Mouse (Mus musculus): ENCODE results near the gene Dhx40. TPM values are rescaled to one million over a fixed set of nuclear protein-coding genes. Genes with fewer than 3 reads are reported as not detected.
A peak's percentile ranks its signal among the peaks of the same experiment; 100 is the strongest.
"Not testable (repeated sequence)": the region's sequence is repeated elsewhere in the genome, so short reads cannot be mapped to it uniquely, and the experiment has no call there.

Gene Dhx40
- total RNA-seq, 2 experiments from 2014 or later = 20.9 to 21.3 TPM

- DNase-seq (ENCODE audit: extremely low spot score in 1 of 2, low spot score in 2 of 2) = peak; percentile 98 to 99
- intact Hi-C loops (cut with DNase I) = no loop called here
Measured at GRCm38 (mm10) chr11:86757480-86758371, 49.8 kb downstream of the Dhx40 start, which contains the start of gene Cltc. Gene Cltc, minus strand, starts transcription at chr11:86757565.

DNA sequence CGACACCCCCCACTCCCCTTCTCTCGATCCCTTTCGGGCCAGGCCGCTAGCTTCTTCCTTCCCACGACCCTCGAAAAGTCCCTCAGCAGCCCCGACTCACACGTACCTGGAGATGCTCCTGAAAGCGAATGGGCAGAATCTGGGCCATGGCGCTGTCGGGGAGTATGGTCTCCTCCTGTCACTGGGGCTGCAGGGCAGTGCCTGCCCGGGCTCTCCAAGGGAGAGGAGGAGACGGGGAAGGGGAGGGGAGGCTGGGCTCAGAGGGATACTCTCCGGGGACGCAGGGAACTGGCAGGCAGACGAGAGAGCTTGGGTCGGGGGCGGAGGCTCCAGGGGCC is 50.4 kb downstream of the Dhx40 start:
- DNase-seq (ENCODE audit: extremely low spot score in 1 of 2, low spot score in 2 of 2) = no peak
- intact Hi-C loops (cut with DNase I) = no loop called here

DNA sequence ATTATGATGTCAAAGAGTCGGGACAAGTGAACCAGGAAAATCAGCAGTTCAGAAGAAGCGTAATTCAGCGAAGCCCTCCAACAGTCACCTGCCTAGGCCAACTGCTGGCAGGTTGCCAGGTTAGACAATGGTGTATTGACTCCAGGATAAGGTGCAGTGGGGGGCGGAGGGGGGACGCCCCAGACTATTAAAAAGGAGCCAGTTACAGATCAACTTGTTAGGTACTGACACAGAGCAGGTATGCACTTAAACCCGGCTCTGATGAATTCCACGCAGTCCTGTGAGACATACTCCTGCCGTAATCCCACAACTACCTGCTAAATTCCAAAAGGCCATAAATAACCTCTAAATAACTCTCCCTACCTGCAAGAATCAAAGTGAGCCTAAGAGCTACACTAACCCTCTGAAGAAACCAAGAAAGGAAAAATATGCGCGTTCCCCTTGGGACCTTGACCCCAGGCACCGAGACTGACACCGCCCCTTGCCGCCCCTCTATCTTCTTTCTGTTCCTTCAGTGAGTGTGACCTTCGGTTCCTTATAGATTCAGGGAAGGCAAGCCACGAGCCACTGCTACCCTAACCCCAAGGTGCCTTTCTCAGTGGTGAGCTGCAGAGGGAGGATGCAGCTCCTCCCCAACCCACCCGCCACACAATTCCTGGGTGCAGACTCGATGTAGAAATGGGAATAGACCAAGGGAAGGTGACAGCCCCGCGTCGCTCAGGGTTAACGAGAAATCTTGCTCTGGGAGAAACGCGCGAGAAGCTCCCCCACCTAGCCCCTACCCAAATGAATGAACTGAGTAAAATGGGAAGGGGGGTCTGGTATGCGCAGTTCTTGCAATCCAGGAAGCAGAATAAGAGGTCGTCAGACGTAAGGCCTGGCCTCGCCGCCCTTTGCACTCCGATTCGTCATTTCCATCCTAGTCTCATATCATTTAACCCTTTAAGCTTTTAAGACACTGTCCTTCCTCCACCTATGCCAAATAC is 51.1 kb downstream of the Dhx40 start:
- DNase-seq (ENCODE audit: extremely low spot score in 1 of 2, low spot score in 2 of 2) = peak; percentile 31 to 72
- intact Hi-C loops (cut with DNase I) = no loop called here

- intact Hi-C loops (cut with DNase I) = no loop called here
- DNase-seq (ENCODE audit: extremely low spot score in 1 of 2, low spot score in 2 of 2) = no peak
Measured at GRCm38 (mm10) chr11:86752404-86752803, 55.1 kb downstream of the Dhx40 start.

- no peak for DNase-seq (ENCODE audit: extremely low spot score in 1 of 2, low spot score in 2 of 2)
- intact Hi-C loops (cut with DNase I) = no loop called here
Measured at GRCm38 (mm10) chr11:86751010-86751409, 56.5 kb downstream of the Dhx40 start.

GRCm38 (mm10) chr11:86749776-86750423 is 57.6 kb downstream of the Dhx40 start:
- intact Hi-C loops (cut with DNase I) = no loop called here
- DNase-seq (ENCODE audit: extremely low spot score in 1 of 2, low spot score in 2 of 2) = no peak

DNA sequence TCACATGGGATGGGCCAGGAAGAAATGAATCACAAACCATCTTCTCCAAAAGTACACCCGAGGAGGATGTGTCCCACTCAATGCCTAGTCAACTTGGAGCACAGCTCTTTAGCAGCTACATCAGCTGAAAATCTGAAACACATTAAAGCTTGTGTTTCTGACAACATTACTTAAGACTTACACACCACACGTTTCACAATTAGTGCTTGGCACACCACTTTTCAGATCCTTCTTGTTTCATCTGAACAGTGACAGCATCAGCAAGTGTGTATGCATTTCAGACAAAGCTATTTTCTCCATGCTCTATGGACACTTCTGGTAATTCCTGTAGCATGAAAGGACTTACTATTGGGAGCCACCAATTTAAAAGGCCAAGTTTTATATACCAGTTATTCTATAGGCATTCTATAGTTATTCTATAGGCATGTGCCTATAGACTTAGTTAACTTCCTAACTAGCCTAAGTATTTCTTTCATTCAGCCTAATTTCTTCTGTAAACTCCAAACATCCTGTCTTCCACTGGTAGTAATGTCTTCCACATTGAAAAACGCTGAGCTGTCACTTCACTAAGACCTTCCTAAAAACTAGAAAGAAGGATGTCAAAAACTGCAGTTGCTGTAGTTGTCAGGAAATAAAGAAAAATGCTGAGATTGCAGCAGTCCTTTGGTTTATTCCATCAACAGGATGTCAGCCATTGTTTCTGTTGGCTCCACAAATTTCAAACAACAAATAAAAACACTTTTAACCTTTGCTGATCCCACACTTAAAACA is 61.7 kb downstream of the Dhx40 start:
- DNase-seq (ENCODE audit: extremely low spot score in 1 of 2, low spot score in 2 of 2) = no peak
- intact Hi-C loops (cut with DNase I) = no loop called here

GRCm38 (mm10) chr11:86742605-86743004 is 64.9 kb downstream of the Dhx40 start:
- intact Hi-C loops (cut with DNase I) = no loop called here
- DNase-seq (ENCODE audit: extremely low spot score in 1 of 2, low spot score in 2 of 2) = no peak

GRCm38 (mm10) chr11:86741505-86741904 is 66.0 kb downstream of the Dhx40 start:
- no peak for DNase-seq (ENCODE audit: extremely low spot score in 1 of 2, low spot score in 2 of 2)
- intact Hi-C loops (cut with DNase I) = no loop called here

GRCm38 (mm10) chr11:86739470-86739869 is 68.1 kb downstream of the Dhx40 start:
- intact Hi-C loops (cut with DNase I) = no loop called here
- DNase-seq (ENCODE audit: extremely low spot score in 1 of 2, low spot score in 2 of 2) = no peak

- intact Hi-C loops (cut with DNase I) = no loop called here
- no peak for DNase-seq (ENCODE audit: extremely low spot score in 1 of 2, low spot score in 2 of 2)
Measured at GRCm38 (mm10) chr11:86738956-86739355, 68.6 kb downstream of the Dhx40 start.

GRCm38 (mm10) chr11:86738308-86738707 is 69.2 kb downstream of the Dhx40 start:
- intact Hi-C loops (cut with DNase I); DNase-seq (ENCODE audit: extremely low spot score in 1 of 2, low spot score in 2 of 2): not testable (repeated sequence)

GRCm38 (mm10) chr11:86737301-86738000 is 70.1 kb downstream of the Dhx40 start:
- no peak for DNase-seq (ENCODE audit: extremely low spot score in 1 of 2, low spot score in 2 of 2)
- intact Hi-C loops (cut with DNase I) = no loop called here

DNA sequence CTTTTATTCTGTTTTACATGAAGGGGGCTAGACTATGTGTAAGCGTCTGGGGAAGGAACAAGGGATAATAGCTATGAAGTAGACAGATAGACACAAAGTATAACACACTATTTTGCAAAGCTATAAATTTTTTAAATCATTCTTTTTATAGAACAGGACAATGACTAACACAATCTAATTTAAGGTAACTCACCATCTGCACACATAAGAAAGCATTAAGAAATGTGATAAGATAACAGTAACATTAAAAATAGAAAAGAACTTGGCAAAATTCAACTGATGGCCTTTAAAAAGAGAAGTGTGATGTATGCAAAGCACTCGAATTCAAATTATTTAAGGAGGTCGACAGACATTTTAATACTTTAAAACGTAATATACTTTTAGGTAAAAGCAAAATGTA is 72.6 kb downstream of the Dhx40 start:
- intact Hi-C loops (cut with DNase I) = no loop called here
- DNase-seq (ENCODE audit: extremely low spot score in 1 of 2, low spot score in 2 of 2) = no peak

DNA sequence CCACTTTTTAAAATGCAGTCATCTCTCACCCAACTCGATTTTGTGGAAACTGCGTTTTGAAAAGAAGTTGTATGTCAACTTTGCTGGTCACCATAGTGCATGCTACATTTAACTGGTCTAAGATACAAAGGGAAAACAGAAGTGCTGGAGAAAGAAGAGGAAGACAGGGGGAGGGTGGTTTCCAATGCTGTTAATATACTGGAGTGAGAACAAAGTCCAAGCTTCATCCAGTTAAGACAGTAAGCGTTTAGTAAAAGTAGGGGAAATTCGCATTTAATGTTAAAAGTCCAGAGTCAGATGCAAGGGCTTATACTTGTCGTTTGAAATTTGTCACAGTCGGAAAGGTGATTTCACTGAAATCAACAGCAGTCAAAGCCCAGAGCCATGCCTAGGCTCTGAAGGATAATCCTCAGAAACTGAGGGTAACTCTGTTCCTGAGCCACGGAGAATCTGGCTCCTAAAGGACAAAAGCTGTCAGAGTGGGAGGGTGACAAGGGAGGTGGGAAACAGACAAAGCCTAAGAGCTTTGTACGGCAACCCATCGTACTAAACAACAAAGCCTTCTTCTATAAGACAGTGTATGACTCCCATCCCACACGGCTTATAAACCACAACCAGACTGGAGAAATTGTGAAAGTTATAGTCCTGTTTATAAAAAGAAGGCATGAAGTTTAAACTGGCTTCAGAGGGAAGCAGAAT is 73.2 kb downstream of the Dhx40 start:
- intact Hi-C loops (cut with DNase I) = no loop called here

GRCm38 (mm10) chr11:86731443-86731842 is 76.1 kb downstream of the Dhx40 start:
- intact Hi-C loops (cut with DNase I) = no loop called here

More for the DNA sequence above, 73.2 kb downstream of the Dhx40 start:
- no peak for DNase-seq (ENCODE audit: extremely low spot score in 1 of 2, low spot score in 2 of 2)

GRCm38 (mm10) chr11:86725607-86726006 is 81.9 kb downstream of the Dhx40 start:
- intact Hi-C loops (cut with DNase I) = no loop called here
- no peak for DNase-seq (ENCODE audit: extremely low spot score in 1 of 2, low spot score in 2 of 2)

More at GRCm38 (mm10) chr11:86731443-86731842, 76.1 kb downstream of the Dhx40 start:
- DNase-seq (ENCODE audit: extremely low spot score in 1 of 2, low spot score in 2 of 2) = no peak

Data from left cerebral cortex, postnatal 10 days (tissue).